In genomic region chr7:133957873-133958272, GRCm38 (mm10) we compare ENCODE assay signal across 33 mouse cellular contexts.
DNase-seq lines count a peak whose midpoint lies in the region; ATAC-seq lines count a peak whose summit lies in the region.
"Had no signal": no experiment of that assay in that cellular context is flagged by ENCODE, and none has a peak within 500 bp of the region (broad histone marks: within the 10 kb centered on the region; RNA-seq: fewer than 3 reads in every experiment).

No protein-coding gene starts in this region.

- no peaks in the 10 kb centered on the region for H3K36me3 ChIP-seq in intestine, embryonic 15.5 days
- H3K36me3 ChIP-seq: embryonic facial prominence, embryonic 12.5 days; forebrain, embryonic 10.5 days; forebrain, embryonic 15.5 days; heart, embryonic 15.5 days; midbrain, embryonic 13.5 days had no signal

- 0 out of 2 replicates have a peak, but pooled peaks have one; percentile 43 for ATAC-seq in intestine, embryonic 15.5 days
- ATAC-seq: CD4-positive, CD25-positive, alpha-beta regulatory T cell, adult 4 months; forebrain, embryonic 15.5 days; midbrain, embryonic 13.5 days had no signal

- no peak overlapping the region for H3K4me3 ChIP-seq in intestine, embryonic 15.5 days (replicated peaks)
- H3K4me3 ChIP-seq: embryonic facial prominence, embryonic 12.5 days; forebrain, embryonic 10.5 days; forebrain, embryonic 15.5 days; heart, embryonic 10.5 days; heart, embryonic 15.5 days; left cerebral cortex, adult 2 months; lung, embryonic 15.5 days; megakaryocyte, embryonic 14.5 days; midbrain, embryonic 13.5 days had no signal

- peaks cover 13% of the 10 kb centered on the region; the same call in 1 of the 2 replicates for H3K4me1 ChIP-seq in intestine, embryonic 15.5 days (replicated peaks)
- H3K4me1 ChIP-seq: embryonic facial prominence, embryonic 12.5 days; forebrain, embryonic 10.5 days; forebrain, embryonic 15.5 days; megakaryocyte, embryonic 14.5 days had no signal

- no peaks in the 10 kb centered on the region for H3K9me3 ChIP-seq in intestine, embryonic 15.5 days
- H3K9me3 ChIP-seq: embryonic facial prominence, embryonic 12.5 days; forebrain, embryonic 10.5 days; forebrain, embryonic 15.5 days; heart, embryonic 10.5 days; heart, embryonic 15.5 days; lung, embryonic 15.5 days; megakaryocyte, embryonic 14.5 days; midbrain, embryonic 13.5 days had no signal

- no peak overlapping the region for H3K9ac ChIP-seq in intestine, embryonic 15.5 days
- H3K9ac ChIP-seq: embryonic facial prominence, embryonic 12.5 days; forebrain, embryonic 15.5 days; heart, embryonic 15.5 days; hindbrain, embryonic 14.5 days; liver, embryonic 14.5 days; lung, embryonic 15.5 days; midbrain, embryonic 13.5 days had no signal

- no peak overlapping the region for H3K4me2 ChIP-seq in intestine, embryonic 15.5 days (replicated peaks)
- H3K4me2 ChIP-seq: embryonic facial prominence, embryonic 12.5 days; forebrain, embryonic 15.5 days; heart, embryonic 15.5 days; hindbrain, embryonic 14.5 days; lung, embryonic 15.5 days; midbrain, embryonic 13.5 days had no signal

- H3K27ac ChIP-seq in intestine, embryonic 15.5 days, result no peak overlapping the region
- H3K27ac ChIP-seq: embryonic facial prominence, embryonic 12.5 days; forebrain, embryonic 10.5 days; forebrain, embryonic 15.5 days; heart, embryonic 10.5 days; heart, embryonic 15.5 days; hindbrain, embryonic 14.5 days; left cerebral cortex, adult 2 months; liver, embryonic 14.5 days; lung, embryonic 15.5 days; midbrain, embryonic 13.5 days had no signal

- intact Hi-C loops in heart, postnatal 10 days (cut with DNase I), result loop anchor here (5.0 kb wide), 1 partner anchor 389 kb away; no protein-coding TSS in a partner anchor
- intact Hi-C loops in heart, postnatal 14 days (cut with DNase I), result loop anchor here (2.0 kb wide), 1 partner anchor 265 kb away; no protein-coding TSS in a partner anchor

- no peaks in the 10 kb centered on the region for H3K27me3 ChIP-seq in intestine, embryonic 15.5 days (replicated peaks)
- H3K27me3 ChIP-seq: embryonic facial prominence, embryonic 12.5 days; forebrain, embryonic 15.5 days; heart, embryonic 15.5 days; lung, embryonic 15.5 days; megakaryocyte, embryonic 14.5 days; midbrain, embryonic 13.5 days had no signal

- peak; percentile 8 to 18 for DNase-seq in heart, postnatal 10 days
- no peak for DNase-seq in heart, postnatal 14 days
- DNase-seq in lung, postnatal 10 days, result peak; percentile 27
- DNase-seq in lung, postnatal 4 days, result no peak
- peak; percentile 49 for DNase-seq in Muller cell, postnatal 12 days (ENCODE audit: inconsistent ontology term)
- DNase-seq in kidney, postnatal 14 days, result no peak
- DNase-seq in layer of hippocampus, postnatal 10 days (ENCODE audit: low spot score in 2 of 2), result no peak
- DNase-seq: adrenal gland, postnatal 10 days; cerebellum, adult 8-10 months; cerebellum, postnatal 36 days; gastrocnemius, postnatal 25 days; heart, adult 11 months; heart, postnatal 4 days; kidney, adult 8-10 months; kidney, postnatal 25 days; left cerebral cortex, postnatal 4 days; liver; lung, postnatal 36 days; right cerebral cortex, adult 18-20 months; spleen, adult 18-20 months had no signal

- 55% methylated on average over 2 of the region's 2 CpGs for WGBS in intestine, embryonic 15.5 days

Comparison
In these comparisons a context has a peak if more than half of its experiments do, and no peak if none do; other contexts are left out.
1. DNase-seq: peak in heart, postnatal 10 days (2 of 2), lung, postnatal 10 days (single experiment) and Muller cell, postnatal 12 days (single experiment); none in heart, postnatal 14 days (0 of 2), lung, postnatal 4 days (0 of 2), kidney, postnatal 14 days (single experiment) and layer of hippocampus, postnatal 10 days (0 of 2).